ENCODE assay signal across 8 mouse cellular contexts in the genomic region with DNA sequence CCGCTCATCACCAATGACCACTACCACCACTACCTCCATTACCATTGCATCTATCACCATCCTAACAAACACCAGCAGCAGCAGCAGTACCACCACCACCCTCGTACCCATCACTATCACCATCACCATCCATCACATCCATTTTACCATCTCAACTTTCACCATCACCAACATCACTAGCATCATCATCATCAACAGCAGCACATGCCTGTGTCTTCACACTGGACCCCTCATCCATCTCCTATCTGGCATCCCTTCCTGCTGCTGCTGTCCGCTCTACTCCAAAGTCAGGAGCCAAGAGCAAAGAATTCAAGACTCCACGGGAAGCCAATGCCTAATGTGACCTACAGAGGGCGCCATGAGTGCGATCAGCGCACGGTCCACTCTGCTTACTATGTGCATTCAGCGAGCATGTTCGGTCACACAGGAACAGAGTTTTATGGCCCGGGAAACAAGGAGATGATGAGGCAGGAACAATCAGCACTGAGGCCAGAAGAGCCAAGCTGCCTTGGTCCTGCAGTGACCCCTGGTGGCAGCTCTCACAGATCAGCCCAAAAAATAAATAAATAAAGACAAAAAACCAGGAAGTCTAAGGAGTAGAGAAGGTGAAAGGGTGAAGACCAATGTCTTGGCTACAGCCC.
DNase-seq lines count a peak whose midpoint lies in the region; ATAC-seq and TF ChIP-seq lines count a peak whose summit lies in the region.

No protein-coding gene starts in this region.

- ATAC-seq in midbrain, embryonic 11.5 days (ENCODE audit: low FRiP score), result no peak
- no peak for ATAC-seq in midbrain, embryonic 15.5 days (replicated peaks)
- ATAC-seq in embryonic facial prominence, embryonic 14.5 days (ENCODE audit: low read depth), result no peak
- ATAC-seq in kidney, postnatal 0 days (replicated peaks; ENCODE audit: low FRiP score, low read depth), result no peak; the same call in 1 of the 2 replicates
- ATAC-seq in liver, embryonic 11.5 days (replicated peaks; ENCODE audit: low FRiP score), result no peak

- 73% methylated on average over 11 of the region's 11 CpGs for WGBS in midbrain, embryonic 11.5 days
- 68% methylated on average over 11 of the region's 11 CpGs for WGBS in midbrain, embryonic 15.5 days
- WGBS in embryonic facial prominence, embryonic 14.5 days, result 72% methylated on average over 11 of the region's 11 CpGs
- WGBS in kidney, postnatal 0 days, result 49% methylated on average over 11 of the region's 11 CpGs
- 65% methylated on average over 11 of the region's 11 CpGs for WGBS in liver, embryonic 11.5 days

- H3K36me3 ChIP-seq in midbrain, embryonic 11.5 days (ENCODE audit: control insufficient read depth, insufficient read depth, low read length), result peaks cover 14% of the 10 kb centered on the region
- H3K36me3 ChIP-seq in midbrain, embryonic 15.5 days (replicated peaks), result peaks cover 10% of the 10 kb centered on the region; the same call in 1 of the 2 replicates
- H3K36me3 ChIP-seq in embryonic facial prominence, embryonic 14.5 days (ENCODE audit: control insufficient read depth, insufficient read depth, low read length), result peaks cover 67% of the 10 kb centered on the region
- peaks cover 31% of the 10 kb centered on the region for H3K36me3 ChIP-seq in kidney, postnatal 0 days (ENCODE audit: insufficient read depth, low read length)
- H3K36me3 ChIP-seq in liver, embryonic 11.5 days (ENCODE audit: control insufficient read depth, insufficient read depth, low read length), result peaks cover 14% of the 10 kb centered on the region; the same call in 1 of the 2 replicates

- H3K27ac ChIP-seq in midbrain, embryonic 11.5 days (ENCODE audit: low read depth, low read length), result no peak overlapping the region
- no peak overlapping the region for H3K27ac ChIP-seq in midbrain, embryonic 15.5 days
- H3K27ac ChIP-seq in embryonic facial prominence, embryonic 14.5 days (replicated peaks; ENCODE audit: low read depth, low read length), result no peak overlapping the region
- H3K27ac ChIP-seq in kidney, postnatal 0 days, result no peak overlapping the region
- H3K27ac ChIP-seq in liver, embryonic 11.5 days (ENCODE audit: low read depth, low read length), result no peak overlapping the region

- TF ChIP-seq CTCF in kidney, postnatal 0 days (IDR thresholded peaks at IDR 0.05; ENCODE audit: low read depth), result peak; percentile 86

- H3K9me3 ChIP-seq in midbrain, embryonic 11.5 days (ENCODE audit: control insufficient read depth, low read length), result no peaks in the 10 kb centered on the region; the same call in 1 of the 2 replicates
- no peaks in the 10 kb centered on the region for H3K9me3 ChIP-seq in midbrain, embryonic 15.5 days
- no peaks in the 10 kb centered on the region for H3K9me3 ChIP-seq in embryonic facial prominence, embryonic 14.5 days (ENCODE audit: control insufficient read depth, low read length)
- H3K9me3 ChIP-seq in kidney, postnatal 0 days (replicated peaks; ENCODE audit: low read length), result no peaks in the 10 kb centered on the region
- no peaks in the 10 kb centered on the region for H3K9me3 ChIP-seq in liver, embryonic 11.5 days (ENCODE audit: control insufficient read depth, low read length)

- H3K4me2 ChIP-seq in midbrain, embryonic 11.5 days, result no peak overlapping the region
- H3K4me2 ChIP-seq in midbrain, embryonic 15.5 days, result no peak overlapping the region
- no peak overlapping the region for H3K4me2 ChIP-seq in embryonic facial prominence, embryonic 14.5 days (ENCODE audit: low read depth, low read length)
- no peak overlapping the region for H3K4me2 ChIP-seq in kidney, postnatal 0 days (ENCODE audit: low read length)
- no peak overlapping the region for H3K4me2 ChIP-seq in liver, embryonic 11.5 days

- H3K9ac ChIP-seq in midbrain, embryonic 11.5 days (ENCODE audit: low read length), result no peak overlapping the region
- no peak overlapping the region for H3K9ac ChIP-seq in midbrain, embryonic 15.5 days
- H3K9ac ChIP-seq in embryonic facial prominence, embryonic 14.5 days (ENCODE audit: low read depth, low read length), result no peak overlapping the region
- H3K9ac ChIP-seq in kidney, postnatal 0 days (ENCODE audit: low read depth, low read length), result no peak overlapping the region
- H3K9ac ChIP-seq in liver, embryonic 11.5 days (ENCODE audit: low read depth, low read length), result no peak overlapping the region

- no peaks in the 10 kb centered on the region for H3K27me3 ChIP-seq in midbrain, embryonic 11.5 days (ENCODE audit: control insufficient read depth, insufficient read depth, low read length)
- H3K27me3 ChIP-seq in midbrain, embryonic 15.5 days (replicated peaks), result no peaks in the 10 kb centered on the region
- no peaks in the 10 kb centered on the region for H3K27me3 ChIP-seq in embryonic facial prominence, embryonic 14.5 days (replicated peaks; ENCODE audit: control insufficient read depth, insufficient read depth, low read length)
- H3K27me3 ChIP-seq in kidney, postnatal 0 days (ENCODE audit: insufficient read depth, low read length), result no peaks in the 10 kb centered on the region
- H3K27me3 ChIP-seq in liver, embryonic 11.5 days (replicated peaks; ENCODE audit: control insufficient read depth, insufficient read depth, low read length), result no peaks in the 10 kb centered on the region

- no peak overlapping the region for H3K4me3 ChIP-seq in midbrain, embryonic 11.5 days (ENCODE audit: low read depth, low read length)
- H3K4me3 ChIP-seq in midbrain, embryonic 15.5 days, result no peak overlapping the region
- H3K4me3 ChIP-seq in embryonic facial prominence, embryonic 14.5 days (ENCODE audit: low read depth, low read length), result no peak overlapping the region
- no peak overlapping the region for H3K4me3 ChIP-seq in kidney, postnatal 0 days (replicated peaks; ENCODE audit: low read depth, low read length)
- no peak overlapping the region for H3K4me3 ChIP-seq in liver, embryonic 11.5 days (ENCODE audit: low read depth, low read length)

- peaks cover 21% of the 10 kb centered on the region for H3K4me1 ChIP-seq in midbrain, embryonic 11.5 days (ENCODE audit: control insufficient read depth, insufficient read depth, low read length)
- H3K4me1 ChIP-seq in midbrain, embryonic 15.5 days, result peaks cover 51% of the 10 kb centered on the region
- peaks cover 31% of the 10 kb centered on the region for H3K4me1 ChIP-seq in embryonic facial prominence, embryonic 14.5 days (ENCODE audit: control insufficient read depth, insufficient read depth, low read length)
- H3K4me1 ChIP-seq in kidney, postnatal 0 days (replicated peaks; ENCODE audit: insufficient read depth, low read length), result peaks cover 28% of the 10 kb centered on the region
- peaks cover 37% of the 10 kb centered on the region for H3K4me1 ChIP-seq in liver, embryonic 11.5 days (replicated peaks; ENCODE audit: control insufficient read depth, insufficient read depth, low read length)

- DNase-seq in midbrain, embryonic 11.5 days (ENCODE audit: low spot score, missing footprints), result peak; percentile 90
- peak; percentile 62 for DNase-seq in adrenal gland, postnatal 25 days
- peak; percentile 62 for DNase-seq in embryonic facial prominence, embryonic 14.5 days (ENCODE audit: low spot score)
- DNase-seq in kidney, postnatal 0 days (ENCODE audit: low spot score), result peak; percentile 92
- DNase-seq in liver, embryonic 11.5 days (ENCODE audit: low spot score), result peak; percentile 54
- DNase-seq in ovary, postnatal 14 days (ENCODE audit: low spot score), result peak; percentile 52
- DNase-seq in urinary bladder, adult 2 months (ENCODE audit: low spot score), result peak; percentile 43
